Mouse (Mus musculus) lung, postnatal 0 days (tissue): ENCODE measurements around the gene Rpl22l1.

ENCODE experiments used
- CTCF ChIP-seq: IDR thresholded peaks from 2 replicates; pipeline ENCODE4 v1.5.1; 2016; ENCODE audit warnings: antibody characterized with exemption, mild to moderate bottlenecking
- EP300 ChIP-seq: IDR thresholded peaks from 2 replicates; pipeline ENCODE4 v1.6.1; 2016; ENCODE audit warnings: antibody characterized with exemption, mild to moderate bottlenecking, control low read depth

- TF ChIP-seq EP300 = no peak
- no peak for TF ChIP-seq CTCF
These were observed 28.7 kb upstream of the Rpl22l1 start for GRCm38 (mm10) chr3:28776491-28776890.
